Mouse (Mus musculus) lung, embryonic 15.5 days (tissue): ENCODE data around the gene Gm20736. TPM values are rescaled to one million over a fixed set of nuclear protein-coding genes. Genes with fewer than 3 reads are reported as not detected.
"Not testable (repeated sequence)": the region's sequence is repeated elsewhere in the genome, so short reads cannot be mapped to it uniquely, and the experiment has no call there.

Experiments used
- ATAC-seq: fragments of 200-750 bp; cut with Nextera tagmentation; 2 replicates; pipeline ENCODE4 v1.8.0; 2017; ENCODE audit warnings: moderate number of reproducible peaks, borderline replicate concordance; ENCODE audit not compliant: low FRiP score, low TSS enrichment; ENCODE audit errors: extremely low read depth
- H3K27ac ChIP-seq: fragments of 300-500 bp; sonication (generic); 2 replicates; pipeline ENCODE4 v1.5.1; 2015; ENCODE audit warnings: moderate library complexity, mild to moderate bottlenecking, inconsistent platforms
- H3K27me3 ChIP-seq: fragments of 300-500 bp; sonication (generic); 2 replicates; pipeline ENCODE4 v1.6.1; 2015; ENCODE audit warnings: inconsistent platforms
- H3K36me3 ChIP-seq: fragments of 300-500 bp; sonication (generic); 2 replicates; pipeline ENCODE4 v1.6.1; 2015; ENCODE audit warnings: inconsistent platforms
- H3K4me1 ChIP-seq: fragments of 300-500 bp; sonication (generic); 2 replicates; pipeline ENCODE4 v1.6.1; 2015; ENCODE audit warnings: inconsistent platforms
- H3K4me2 ChIP-seq: fragments of 300-500 bp; sonication (generic); 2 replicates; pipeline ENCODE4 v1.6.1; 2015; ENCODE audit warnings: inconsistent platforms, mild to moderate bottlenecking, moderate library complexity
- H3K4me3 ChIP-seq: fragments of 300-500 bp; sonication (generic); 2 replicates; pipeline ENCODE4 v1.5.1; 2015; ENCODE audit warnings: mild to moderate bottlenecking, inconsistent platforms
- H3K9ac ChIP-seq: fragments of 300-500 bp; sonication (generic); 2 replicates; pipeline ENCODE4 v1.6.1; 2015; ENCODE audit warnings: inconsistent platforms
- H3K9me3 ChIP-seq: fragments of 300-500 bp; sonication (generic); 2 replicates; pipeline ENCODE4 v1.6.1; 2016; ENCODE audit warnings: inconsistent platforms
- WGBS: fragments of 180-500 bp; shearing (Covaris S2); methylation state at CpG from one replicate; pipeline ENCODE4 v1.1.7; 2015; 5-methylcytosine and 5-hydroxymethylcytosine counted together
- polyA plus RNA-seq: library from polyadenylated mRNA; unstranded; fragments of >200 nt; fragmentation: Nextera tagmentation; extraction: Ambion mirVana; gene quantifications from 2 replicates; pipeline ENCODE4 v1.2.1, GENCODE M21; 2015

The Gm20736 gene
- polyA plus RNA-seq: not detected in 2 replicates

DNA sequence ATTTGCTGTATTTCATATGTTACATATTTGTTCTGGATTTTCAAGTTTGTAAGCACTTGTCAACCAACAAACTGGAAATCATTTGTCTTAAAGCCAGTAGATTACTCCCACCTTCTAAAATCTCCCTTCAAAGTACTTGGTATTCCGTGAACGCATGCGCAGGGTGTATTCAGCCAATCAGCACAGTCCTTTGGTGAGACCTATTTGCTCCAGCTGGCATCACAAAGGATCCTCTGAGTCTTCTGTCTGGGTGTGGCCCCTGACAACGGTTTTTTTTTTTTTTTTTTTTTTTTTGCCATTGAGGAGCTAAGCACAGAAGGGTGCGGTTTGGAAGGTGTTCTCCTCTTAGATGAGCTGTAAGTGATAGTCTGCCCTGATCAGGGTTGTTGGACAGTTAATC lies at the start of gene Gm20736:
Gene Gm20736, plus strand, starts transcription at position 301 of the 400 bp plus-strand sequence.
- H3K9me3 ChIP-seq, H3K4me2 ChIP-seq, H3K36me3 ChIP-seq, H3K27me3 ChIP-seq, H3K27ac ChIP-seq, ATAC-seq, H3K4me1 ChIP-seq, H3K4me3 ChIP-seq, H3K9ac ChIP-seq: not testable (repeated sequence)
- WGBS: no CpG with 5 or more reads among the region's 5 CpGs

Other genes with a start within 250 kb of the Gm20736 start
- not detected in 2 replicates for gene Gm20924, start 170.2 kb upstream of the Gm20736 start, polyA plus RNA-seq